Mouse (Mus musculus) layer of hippocampus, adult 18-20 months (tissue): ENCODE results near the gene 1700025C18Rik. TPM values are rescaled to one million over a fixed set of nuclear protein-coding genes. Genes with fewer than 3 reads are reported as not detected.

Experiments
- DNase-seq, 2 experiments: peaks; one replicate each; pipeline ENCODE4 v3.0.0; 2022; ENCODE audit warnings: low spot score in 2 of 2
- total RNA-seq, 2 experiments: library from RNA; stranded (reverse); gene quantifications; 2 replicates each; pipeline ENCODE4 v1.2.3; 2021

The 1700025C18Rik gene
- total RNA-seq, 2 experiments from 2014 or later: not detected

GRCm38 (mm10) chr2:165078605-165079004, 11.9 kb downstream of the 1700025C18Rik start:
- DNase-seq: no peak

DNA sequence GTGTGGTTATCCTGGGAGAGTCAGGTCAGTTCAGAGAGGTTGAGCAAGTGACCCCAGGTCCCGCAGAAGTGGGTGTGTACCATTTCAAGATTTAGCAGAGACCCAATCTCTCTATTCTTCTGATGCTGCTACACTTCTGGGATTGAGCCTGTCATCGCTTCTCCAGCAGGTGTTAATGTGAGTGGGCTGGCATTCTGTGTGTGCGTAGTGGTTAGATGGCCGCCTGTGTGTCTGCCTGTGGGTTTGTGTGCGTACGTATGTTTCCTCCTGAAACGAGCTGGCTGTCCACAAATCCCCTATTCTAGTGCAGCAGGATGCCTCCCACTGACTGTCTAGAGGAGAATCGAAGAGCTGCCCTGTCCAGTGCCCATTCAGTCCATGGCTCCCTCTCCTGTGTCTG, 12.5 kb downstream of the 1700025C18Rik start:
- DNase-seq: no peak

GRCm38 (mm10) chr2:165077055-165077454, 13.5 kb downstream of the 1700025C18Rik start:
- no peak for DNase-seq

- peak; percentile 75 to 94 for DNase-seq
Observed at GRCm38 (mm10) chr2:165074937-165075336, 15.6 kb downstream of the 1700025C18Rik start.

DNA sequence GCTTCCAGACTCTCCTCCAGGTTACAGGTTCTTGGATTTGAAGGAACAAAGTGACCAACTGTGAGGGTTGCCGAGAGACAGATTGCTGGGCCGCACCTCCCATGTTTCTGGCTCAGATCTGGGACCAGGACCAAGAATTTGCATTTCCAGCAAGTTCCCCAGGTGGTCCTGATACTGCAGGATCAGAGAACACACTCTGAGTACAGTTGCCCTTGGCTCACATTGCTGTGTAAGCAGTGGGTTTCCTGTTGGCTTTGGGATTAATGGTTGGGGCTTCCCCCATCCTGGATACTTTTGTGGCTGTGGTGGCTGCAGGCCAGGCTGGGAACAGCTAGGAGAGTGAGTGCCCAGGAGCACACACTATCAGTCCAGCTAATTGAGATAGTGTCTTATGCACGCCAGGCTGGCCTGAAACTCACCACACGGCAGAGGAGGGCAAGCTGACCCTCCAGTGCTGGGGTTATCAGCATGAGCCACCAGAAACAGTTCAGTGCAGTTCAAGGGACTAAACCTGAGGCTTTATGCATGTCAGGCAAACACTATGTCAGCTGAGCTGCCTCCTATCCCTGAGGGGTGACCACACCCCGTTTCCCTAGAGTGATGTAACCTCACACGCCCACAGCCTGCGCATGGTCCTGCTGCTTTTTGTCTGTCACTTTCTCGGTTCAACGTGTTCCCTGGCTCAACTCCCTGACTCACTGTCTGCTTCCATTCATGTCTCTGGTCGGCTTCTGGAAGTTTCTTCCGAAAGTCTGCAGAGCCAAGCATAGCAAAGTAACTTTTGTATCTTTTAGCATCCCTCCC, 16.3 kb downstream of the 1700025C18Rik start:
- DNase-seq: peak in 1 of 2 experiments; percentile 59

DNA sequence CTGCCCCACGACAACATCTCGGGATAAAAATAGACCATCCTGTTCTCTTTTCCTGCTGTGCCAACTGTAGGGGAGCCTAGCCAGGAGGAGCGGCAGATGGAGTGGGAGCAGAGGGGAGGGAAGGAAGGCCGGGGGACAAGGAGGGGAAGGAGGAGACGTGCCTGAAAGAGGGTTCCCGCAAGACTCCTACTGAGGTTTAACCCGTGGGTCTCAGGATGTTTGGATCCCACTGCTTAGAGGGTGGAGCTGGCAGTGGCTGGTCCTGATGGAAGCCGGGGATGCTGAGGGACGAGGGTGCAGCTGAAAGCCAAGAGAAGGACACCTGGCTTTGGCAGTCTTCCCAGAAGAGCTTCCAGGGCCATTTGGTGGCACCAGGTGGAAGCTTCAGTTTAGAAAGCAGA, 17.2 kb downstream of the 1700025C18Rik start:
- peak in 1 of 2 experiments; percentile 38 for DNase-seq

GRCm38 (mm10) chr2:165070096-165070816, 20.3 kb downstream of the 1700025C18Rik start:
- peak; percentile 45 to 80 for DNase-seq

DNA sequence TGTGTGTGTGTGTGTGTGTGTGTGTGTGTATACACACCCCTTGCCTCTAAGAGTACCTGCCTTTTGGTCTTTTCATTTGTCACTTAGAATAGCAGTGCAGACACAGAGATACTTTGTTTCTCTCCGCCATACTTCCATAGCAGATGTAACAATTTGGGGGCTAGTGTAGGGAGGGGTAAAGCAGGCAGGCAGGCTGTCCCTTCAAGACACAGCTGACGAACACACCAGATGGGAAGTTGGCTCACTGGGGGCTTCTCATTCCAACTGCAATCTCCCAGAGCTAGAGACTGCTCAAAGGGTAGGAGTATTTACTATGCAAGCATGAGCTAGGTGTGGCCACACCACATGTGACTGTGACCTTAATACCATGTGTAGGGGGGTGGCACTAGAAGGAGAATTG, 21.7 kb downstream of the 1700025C18Rik start:
- DNase-seq: peak; percentile 35 to 57

DNA sequence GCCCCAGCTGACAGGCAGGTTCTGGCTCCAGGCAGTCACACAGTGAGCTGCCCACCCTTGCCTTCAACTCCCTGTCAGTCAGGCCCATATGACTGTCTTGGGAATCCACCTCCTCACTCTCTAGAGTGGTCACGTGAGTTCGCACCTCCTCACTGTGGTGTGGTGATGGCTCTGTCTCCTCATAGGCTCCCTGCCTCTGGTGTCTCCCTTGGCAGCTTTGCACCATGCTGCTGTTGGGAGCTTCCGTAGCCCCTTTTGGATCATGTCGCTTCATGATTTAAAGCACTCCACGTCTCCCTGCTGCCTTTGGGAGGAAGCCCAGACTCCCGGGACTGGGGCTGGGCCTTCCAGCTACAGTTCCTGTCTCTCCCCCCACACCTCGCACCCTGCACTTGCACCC, 26.1 kb downstream of the 1700025C18Rik start:
- DNase-seq: peak; percentile 41 to 42

GRCm38 (mm10) chr2:165061638-165062433, 28.7 kb downstream of the 1700025C18Rik start:
- DNase-seq: no peak

DNA sequence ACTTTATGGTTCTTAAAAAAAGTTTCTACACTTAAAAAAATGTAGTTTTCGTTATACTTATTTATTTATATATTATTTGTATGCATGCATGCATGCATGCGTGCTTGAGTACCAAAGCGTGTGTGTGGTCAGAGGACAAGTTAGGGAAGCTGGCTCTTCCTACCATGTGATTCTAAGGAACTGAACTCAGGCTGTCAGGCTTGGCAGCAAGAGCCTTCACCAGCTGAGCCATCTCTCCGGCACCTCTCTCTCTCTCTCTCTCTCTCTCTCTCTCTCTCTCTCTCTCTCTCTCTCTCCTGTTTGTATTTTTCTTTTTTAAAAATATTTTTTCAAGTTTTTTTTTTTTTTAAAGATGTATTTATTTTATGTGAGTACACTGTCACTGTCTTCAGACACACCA, 30.6 kb downstream of the 1700025C18Rik start:
- no peak for DNase-seq

DNA sequence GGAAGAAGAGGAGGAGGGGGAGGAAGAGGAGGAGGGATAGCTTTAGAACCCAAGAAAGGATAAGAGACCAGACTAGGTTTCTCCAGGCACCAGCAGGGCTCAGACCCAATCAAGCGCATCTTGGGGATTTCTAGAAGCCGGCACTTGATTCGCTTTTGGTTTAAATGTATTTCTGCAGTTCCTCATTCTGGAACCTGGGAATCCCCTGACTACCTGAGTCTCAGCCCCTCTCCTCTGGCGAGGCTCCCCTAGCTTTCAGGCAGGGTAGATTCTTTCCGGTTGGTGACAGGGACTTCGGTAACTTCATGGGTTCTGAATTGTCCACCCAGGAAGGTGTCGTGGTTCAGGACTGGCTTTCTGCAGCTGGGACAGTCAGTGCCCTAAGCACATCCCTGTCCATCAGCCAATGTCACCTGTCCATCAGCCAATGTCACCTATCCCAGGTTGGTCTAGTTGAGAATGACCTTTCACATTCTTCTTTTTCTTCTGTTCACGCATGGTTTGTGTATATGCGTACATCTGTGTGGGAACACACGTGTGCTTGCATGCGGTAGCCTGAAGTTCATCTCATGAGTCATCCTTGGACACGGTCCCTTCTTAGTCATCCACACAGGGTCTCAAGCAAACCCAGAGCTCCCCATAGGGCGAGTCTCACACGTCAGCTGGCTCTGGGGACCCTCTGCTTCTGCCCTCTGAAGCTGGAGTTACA, 34.0 kb downstream of the 1700025C18Rik start:
- DNase-seq: no peak

DNA sequence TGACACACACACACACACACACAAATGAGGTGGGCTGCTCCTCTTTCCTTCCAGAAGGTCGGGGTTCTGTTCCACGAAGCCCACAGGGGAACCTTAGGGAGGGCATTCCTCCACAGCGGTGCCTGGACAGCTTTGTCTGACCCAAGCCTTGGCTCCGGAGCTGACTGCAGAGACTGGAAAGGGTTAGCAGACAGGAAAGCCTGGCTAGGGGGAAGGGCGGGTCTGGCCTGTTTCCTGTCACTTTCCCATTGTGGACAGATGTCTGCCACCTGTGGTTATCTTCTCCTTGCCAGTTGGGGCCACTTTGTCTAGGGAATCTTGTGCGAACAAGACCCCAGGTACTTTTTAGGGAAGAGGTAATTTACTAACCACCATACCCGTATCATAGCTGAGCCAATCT, 34.6 kb downstream of the 1700025C18Rik start:
- no peak for DNase-seq

GRCm38 (mm10) chr2:165054888-165055852, 35.4 kb downstream of the 1700025C18Rik start, which contains the start of gene Cd40:
Gene Cd40 (plus strand): TSS chr2:165055627.
- DNase-seq: no peak

GRCm38 (mm10) chr2:165051566-165051965, 39.0 kb downstream of the 1700025C18Rik start:
- DNase-seq: no peak

DNA sequence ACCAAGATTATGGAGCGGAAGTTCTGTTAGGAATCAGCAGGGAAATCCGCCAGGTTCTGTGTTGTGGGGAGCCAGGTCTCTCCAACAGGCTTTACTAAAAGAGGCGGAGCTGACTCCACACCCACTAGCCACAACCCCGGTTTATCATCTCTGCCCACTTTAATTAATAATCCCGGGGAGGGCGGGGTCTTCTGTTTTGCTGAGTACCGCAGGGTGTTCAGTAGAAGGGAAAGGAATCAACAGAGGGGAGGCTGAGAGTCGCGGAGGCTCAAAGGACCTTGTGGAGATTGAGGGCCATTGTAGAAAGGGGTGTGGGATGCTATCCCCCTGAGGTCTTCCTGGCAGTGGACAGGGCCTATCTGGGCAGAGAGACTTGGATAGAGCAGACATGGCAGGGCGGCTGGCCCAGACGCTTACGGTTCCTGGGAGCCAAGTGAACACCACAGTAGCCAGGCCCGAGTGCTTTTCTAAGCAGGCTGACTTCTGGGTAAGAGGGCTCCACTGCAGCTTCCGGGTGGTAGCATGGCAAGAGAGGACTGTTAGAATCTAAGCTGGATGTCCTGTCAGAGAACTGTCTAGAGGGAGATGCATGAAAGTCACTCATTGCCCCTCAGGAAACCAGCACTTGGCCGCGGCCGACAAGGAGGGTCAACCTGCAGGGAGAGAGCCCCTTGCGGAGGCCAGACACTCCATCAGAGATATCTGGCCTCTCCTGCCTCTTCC, 39.6 kb downstream of the 1700025C18Rik start:
- no peak for DNase-seq

DNA sequence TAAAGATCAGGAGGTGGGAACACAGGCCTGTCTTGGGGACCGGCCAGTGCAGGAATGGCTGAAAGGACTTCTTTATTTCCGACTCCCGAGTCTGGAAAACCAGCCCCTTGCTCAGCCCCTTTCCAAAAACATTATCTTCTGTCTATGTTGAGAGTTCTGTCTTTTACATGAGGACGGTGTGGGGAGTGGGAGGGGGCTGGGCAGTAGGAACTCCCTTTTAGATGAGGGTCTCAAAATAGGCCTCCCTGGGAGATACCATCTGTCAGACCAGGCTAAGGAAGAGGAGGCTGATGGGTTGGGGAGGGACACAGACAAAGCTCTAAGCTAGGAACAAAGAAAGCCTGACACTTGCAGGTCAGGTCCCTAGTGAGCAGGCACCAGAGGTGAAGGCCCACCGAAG, 41.5 kb downstream of the 1700025C18Rik start:
- DNase-seq: no peak

DNA sequence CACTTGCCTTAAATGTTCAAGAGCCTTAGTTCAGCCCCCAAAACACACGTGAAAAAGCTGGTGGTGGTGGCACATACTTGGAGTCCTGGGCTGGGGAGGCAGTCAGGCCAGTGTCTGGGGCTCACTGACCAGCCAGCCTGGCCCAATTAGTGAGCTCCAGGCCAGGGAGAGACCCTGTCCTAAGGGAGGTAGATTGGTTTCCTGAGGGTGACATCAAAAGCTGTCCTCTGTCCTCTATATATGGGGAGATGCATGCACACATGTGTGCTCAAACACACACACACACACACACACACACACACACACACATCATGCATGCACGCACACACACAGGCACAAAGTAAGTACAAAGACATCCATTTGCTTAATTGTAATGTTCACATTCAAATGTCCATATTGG, 46.8 kb downstream of the 1700025C18Rik start:
- no peak for DNase-seq

DNA sequence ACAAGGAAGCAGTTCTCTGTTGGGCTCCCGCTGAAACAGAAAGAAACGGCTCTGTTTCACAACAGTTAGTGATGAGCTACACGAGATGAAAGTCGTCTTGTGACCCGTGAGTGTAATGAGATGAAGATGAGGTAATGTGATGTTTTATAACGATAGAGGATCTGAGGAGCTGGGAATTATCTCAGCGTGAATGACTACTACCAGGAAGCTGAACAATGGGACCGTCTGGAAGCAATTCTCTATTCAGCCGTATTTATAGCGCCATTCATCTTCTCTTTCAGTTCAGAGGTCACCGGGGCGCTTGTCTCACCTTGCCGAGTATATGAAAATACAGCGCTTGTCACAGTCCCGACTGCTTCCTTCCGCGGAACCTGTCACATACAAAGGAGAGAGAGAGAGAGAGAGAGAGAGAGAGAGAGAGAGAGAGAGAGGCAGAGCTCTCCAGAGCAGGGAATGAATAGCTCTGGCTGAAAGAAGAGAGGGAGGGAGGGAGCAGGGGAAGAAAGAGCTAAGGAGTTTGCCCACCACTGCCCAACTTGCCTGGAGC, 47.4 kb downstream of the 1700025C18Rik start:
- no peak for DNase-seq
